Mouse (Mus musculus) heart, postnatal 14 days (tissue): ENCODE measurements around the gene Tnn. TPM values are rescaled to one million over a fixed set of nuclear protein-coding genes. Genes with fewer than 3 reads are reported as not detected.

ENCODE experiments used
- DNase-seq, 2 experiments: peaks; one replicate each; pipeline ENCODE4 v3.0.0; 2021 to 2022
- intact Hi-C: fragments of 180-260 bp; cut with DNase I; formaldehyde crosslinking; loops from one replicate; pipeline ENCODE4 v1.15.1; 2025
- total RNA-seq, 2 experiments: library from RNA; stranded (reverse); gene quantifications; 2 replicates each; pipeline ENCODE4 v1.2.3; 2021

Gene Tnn
- total RNA-seq, 2 experiments from 2014 or later = 0.05 to 0.07 TPM

- intact Hi-C loops = loop anchor here (2.0 kb wide), 1 partner anchor 35 kb away; no protein-coding TSS in a partner anchor
- DNase-seq = no peak
Measured at GRCm38 (mm10) chr1:160045971-160046370, 107.4 kb downstream of the Tnn start.

GRCm38 (mm10) chr1:160045056-160045715 lies 108.2 kb downstream of the Tnn start:
- intact Hi-C loops = no loop called here
- DNase-seq = peak; percentile 40 to 42

DNA sequence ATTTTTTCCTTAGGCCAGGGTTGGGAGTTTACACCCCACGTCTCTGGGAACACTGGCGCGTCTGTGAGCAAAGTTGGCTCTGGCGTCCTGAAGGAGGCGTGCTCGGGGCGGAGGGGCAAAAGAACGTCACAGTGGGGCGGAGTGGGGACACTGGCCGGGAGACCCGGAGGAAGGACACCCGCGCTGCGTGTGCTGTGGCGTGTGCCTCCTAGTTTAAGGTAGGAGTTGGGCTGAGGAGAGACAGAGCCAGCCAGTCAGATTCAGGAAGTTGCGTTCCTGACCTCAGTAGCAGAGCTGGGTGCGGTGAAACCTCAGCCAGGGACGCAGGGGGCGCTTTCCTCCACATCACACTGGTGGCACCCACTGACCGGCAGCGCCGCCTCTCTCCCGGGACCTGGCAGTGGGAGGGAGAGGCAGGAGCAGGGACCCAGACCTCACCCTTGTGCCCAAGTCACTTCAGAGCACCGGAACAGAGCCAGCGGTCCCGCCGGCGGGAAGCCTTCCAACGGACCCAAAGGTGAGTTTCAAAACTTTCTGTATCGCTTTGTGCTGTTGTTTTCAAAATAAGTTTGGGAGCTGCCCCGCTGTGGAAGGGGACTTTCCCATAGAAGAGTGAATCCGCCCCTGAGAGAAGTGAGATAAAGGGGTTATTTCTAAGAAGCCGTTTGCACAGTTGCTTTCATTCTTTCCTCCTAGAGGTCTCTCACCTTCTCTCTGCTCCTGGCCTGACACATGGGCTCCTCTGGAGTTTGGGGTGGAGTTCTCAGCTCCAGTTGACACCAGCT lies 109.0 kb downstream of the Tnn start, which contains the start of gene 4930523C07Rik:
4930523C07Rik (plus strand) TSS at position 146 of the 785 bp plus-strand sequence.
- DNase-seq = peak; percentile 81
- intact Hi-C loops = loop anchor here (5.0 kb wide), 1 partner anchor 122 kb away; no protein-coding TSS in a partner anchor

- DNase-seq = no peak
- intact Hi-C loops = loop anchor here (5.0 kb wide), 1 partner anchor 121 kb away; no protein-coding TSS in a partner anchor
Measured at GRCm38 (mm10) chr1:160043271-160043975, 110.0 kb downstream of the Tnn start.

DNA sequence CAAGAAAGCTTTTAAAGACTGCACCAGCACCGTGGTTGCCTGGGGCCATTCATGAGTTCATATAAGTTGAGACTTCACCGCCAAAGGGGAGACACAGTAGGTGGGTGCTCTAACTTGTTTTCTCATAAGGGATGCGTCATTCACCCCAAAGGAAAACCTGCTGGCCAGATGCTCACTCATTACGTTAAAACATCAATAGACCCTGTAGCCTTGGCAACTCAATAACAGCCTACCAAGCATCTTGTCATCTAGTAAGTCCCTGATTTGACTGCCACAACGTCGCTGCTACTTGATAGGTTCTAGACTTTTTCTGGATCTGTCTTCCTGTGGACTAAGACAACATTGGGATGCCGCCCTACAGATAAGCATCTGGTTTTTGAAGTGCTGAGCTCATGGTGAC lies 111.0 kb downstream of the Tnn start:
- intact Hi-C loops = loop anchor here (5.0 kb wide), 1 partner anchor 120 kb away; no protein-coding TSS in a partner anchor
- DNase-seq = no peak

GRCm38 (mm10) chr1:160041264-160041775 lies 112.1 kb downstream of the Tnn start:
- DNase-seq = no peak
- intact Hi-C loops = loop anchor here (5.0 kb wide), 1 partner anchor 119 kb away; no protein-coding TSS in a partner anchor

GRCm38 (mm10) chr1:160039951-160040645 lies 113.3 kb downstream of the Tnn start:
- intact Hi-C loops = loop anchor here (5.0 kb wide), 1 partner anchor 118 kb away; no protein-coding TSS in a partner anchor

DNA sequence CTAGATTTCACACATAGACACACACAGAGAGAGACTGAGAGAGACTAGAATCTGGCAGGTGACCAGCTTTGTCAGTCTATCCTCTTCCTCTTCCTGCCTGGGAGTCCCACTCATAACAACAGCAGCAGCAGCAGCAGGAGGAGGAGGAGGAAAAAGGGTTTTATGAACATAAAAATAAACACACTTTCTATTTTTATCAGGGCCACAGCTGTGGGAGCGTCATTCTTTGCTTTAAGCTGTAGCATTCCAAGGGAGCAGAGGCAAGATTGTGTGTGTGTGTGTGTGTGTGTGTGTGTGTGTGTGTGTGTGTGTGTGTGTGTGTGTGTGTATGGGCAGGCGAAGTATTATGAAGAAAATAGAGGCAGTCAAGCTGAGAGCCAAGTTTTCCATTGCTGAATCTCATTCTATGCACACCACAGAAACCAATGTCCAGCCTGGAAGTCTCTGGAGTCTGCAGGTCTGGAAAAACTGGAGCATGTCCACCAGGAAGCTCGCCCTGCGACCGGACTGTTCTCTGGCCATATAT lies 116.3 kb downstream of the Tnn start:
- DNase-seq = peak; percentile 47 to 58
- intact Hi-C loops = no loop called here

More at GRCm38 (mm10) chr1:160039951-160040645, 113.3 kb downstream of the Tnn start:
- no peak for DNase-seq

DNA sequence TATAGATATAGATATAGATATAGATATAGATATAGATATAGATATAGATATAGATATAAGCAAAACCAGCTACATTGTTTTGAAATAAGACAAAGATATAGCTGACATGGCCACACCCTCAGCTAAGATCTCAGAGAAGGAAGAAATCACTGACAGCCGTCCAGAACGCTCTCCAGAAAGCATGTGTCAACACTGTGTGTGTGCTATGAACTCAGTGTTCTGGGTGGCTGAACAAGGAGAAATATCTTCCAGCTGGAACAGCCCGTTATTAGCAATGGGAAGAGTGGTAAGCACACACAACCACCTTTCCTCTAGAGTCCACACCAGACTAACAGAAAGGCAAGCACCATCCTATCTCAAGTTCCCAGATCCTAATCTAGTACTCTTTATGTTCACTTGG lies 117.8 kb downstream of the Tnn start:
- no peak for DNase-seq
- intact Hi-C loops = no loop called here

Other genes with a start within 250 kb of the Tnn start
- gene 4930523C07Rik, start 109.2 kb downstream of the Tnn start, total RNA-seq = 10 to 100 TPM; 28.8 to 32.4 TPM
- gene Mrps14, start 41.6 kb upstream of the Tnn start, total RNA-seq = 10 to 100 TPM; 88.8 to 98.5 TPM
- gene Cacybp, start 59.3 kb upstream of the Tnn start, total RNA-seq = 10 to 100 TPM; 52.5 to 58.9 TPM